Mouse (Mus musculus): ENCODE results near the gene Nol12.

Nol12 gene

GRCm38 (mm10) chr15:78934784-78935320 lies at the start of gene Nol12:
TSS of gene Nol12 (plus strand) at chr15:78934933.
- peak; percentile 98 for DNase-seq

GRCm38 (mm10) chr15:78889401-78889853 lies 45.3 kb upstream of the Nol12 start:
- DNase-seq: no peak

- no peak for DNase-seq
Measured at GRCm38 (mm10) chr15:78892440-78892839, 42.3 kb upstream of the Nol12 start.

GRCm38 (mm10) chr15:78894726-78895125 lies 40.0 kb upstream of the Nol12 start:
- no peak for DNase-seq

- peak; percentile 94 for DNase-seq
Measured at GRCm38 (mm10) chr15:78895741-78896140, 39.0 kb upstream of the Nol12 start.

GRCm38 (mm10) chr15:78896149-78896548 lies 38.6 kb upstream of the Nol12 start:
- peak; percentile 93 for DNase-seq

- no peak for DNase-seq
Measured at GRCm38 (mm10) chr15:78897488-78897887, 37.2 kb upstream of the Nol12 start.

- DNase-seq: no peak
Measured at GRCm38 (mm10) chr15:78898507-78899001, 36.2 kb upstream of the Nol12 start.

GRCm38 (mm10) chr15:78899409-78899739 lies 35.4 kb upstream of the Nol12 start, which contains the start of gene Gm49510:
TSS of gene Gm49510 (plus strand) at chr15:78899667.
- DNase-seq: no peak

- DNase-seq: peak; percentile 98
Measured at GRCm38 (mm10) chr15:78899740-78900584, 34.8 kb upstream of the Nol12 start, which contains the start of gene Sh3bp1. TSS of gene Sh3bp1 (plus strand) at chr15:78899768.

GRCm38 (mm10) chr15:78900585-78901421 lies 33.9 kb upstream of the Nol12 start:
- DNase-seq: peak; percentile 96

- DNase-seq: no peak
Measured at GRCm38 (mm10) chr15:78901422-78901789, 33.3 kb upstream of the Nol12 start.

GRCm38 (mm10) chr15:78903243-78903642 lies 31.5 kb upstream of the Nol12 start:
- DNase-seq: peak; percentile 96

GRCm38 (mm10) chr15:78908399-78908798 lies 26.3 kb upstream of the Nol12 start:
- DNase-seq: no peak

- DNase-seq: no peak
Measured at GRCm38 (mm10) chr15:78908982-78909381, 25.8 kb upstream of the Nol12 start.

GRCm38 (mm10) chr15:78912040-78912439 lies 22.7 kb upstream of the Nol12 start:
- DNase-seq: no peak

- peak; percentile 99 for DNase-seq
Measured at GRCm38 (mm10) chr15:78913632-78914090, 21.1 kb upstream of the Nol12 start, which contains the start of gene Pdxp. TSS of gene Pdxp (plus strand) at chr15:78913919.

- peak; percentile 94 for DNase-seq
Measured at GRCm38 (mm10) chr15:78914091-78914822, 20.5 kb upstream of the Nol12 start.

- no peak for DNase-seq
Measured at GRCm38 (mm10) chr15:78914823-78915659, 19.7 kb upstream of the Nol12 start.

- peak; percentile 98 for DNase-seq
Measured at GRCm38 (mm10) chr15:78915660-78916017, 19.1 kb upstream of the Nol12 start.

All from heart, adult 11 months (tissue).